11 mouse cellular contexts compared by ENCODE assay signal in genomic region chr9:108914491-108914890, GRCm38 (mm10). TPM values are rescaled to one million over a fixed set of nuclear protein-coding genes. Genes with fewer than 3 reads are reported as not detected.
DNase-seq lines count a peak whose midpoint lies in the region; ATAC-seq and TF ChIP-seq lines count a peak whose summit lies in the region.
"Had no signal": no experiment of that assay in that cellular context is flagged by ENCODE, and none has a peak within 500 bp of the region (broad histone marks: within the 10 kb centered on the region; RNA-seq: fewer than 3 reads in every experiment).

Tmem89 (plus strand) TSS chr9:108914619.

- no peak for DNase-seq in hindbrain, embryonic 11.5 days (ENCODE audit: low spot score)
- no peak for DNase-seq in embryonic facial prominence, embryonic 14.5 days (ENCODE audit: low spot score)
- DNase-seq in layer of hippocampus, adult 2 months (ENCODE audit: low spot score in 2 of 2) = peak; percentile 56 to 63
- DNase-seq in right cerebral cortex, adult 18-20 months = peak; percentile 51

- no peaks in the 10 kb centered on the region for H3K36me3 ChIP-seq in hindbrain, embryonic 15.5 days
- H3K36me3 ChIP-seq in hindbrain, embryonic 11.5 days (ENCODE audit: control insufficient read depth, insufficient read depth, low read length) = no peaks in the 10 kb centered on the region
- H3K36me3 ChIP-seq in embryonic facial prominence, embryonic 14.5 days (ENCODE audit: control insufficient read depth, insufficient read depth, low read length) = no peaks in the 10 kb centered on the region
- no peaks in the 10 kb centered on the region for H3K36me3 ChIP-seq in kidney, embryonic 16.5 days (ENCODE audit: insufficient read depth, low read length)
- no peaks in the 10 kb centered on the region for H3K36me3 ChIP-seq in liver, embryonic 12.5 days

- TF ChIP-seq CTCF in layer of hippocampus, adult 2 months (conservative IDR thresholded peaks at IDR 0.05) = no peak

- H3K9me3 ChIP-seq in hindbrain, embryonic 15.5 days = no peaks in the 10 kb centered on the region
- H3K9me3 ChIP-seq in hindbrain, embryonic 11.5 days (ENCODE audit: control insufficient read depth, low read length) = no peaks in the 10 kb centered on the region
- H3K9me3 ChIP-seq in embryonic facial prominence, embryonic 14.5 days (ENCODE audit: control insufficient read depth, low read length) = no peaks in the 10 kb centered on the region
- no peaks in the 10 kb centered on the region for H3K9me3 ChIP-seq in kidney, embryonic 16.5 days (ENCODE audit: low read length)
- no peaks in the 10 kb centered on the region for H3K9me3 ChIP-seq in liver, embryonic 12.5 days (replicated peaks)

- H3K9ac ChIP-seq in hindbrain, embryonic 15.5 days = no peak within 1 kb of the TSS
- no peak within 1 kb of the TSS for H3K9ac ChIP-seq in hindbrain, embryonic 11.5 days (ENCODE audit: low read depth, low read length)
- no peak within 1 kb of the TSS for H3K9ac ChIP-seq in embryonic facial prominence, embryonic 14.5 days (ENCODE audit: low read depth, low read length)
- H3K9ac ChIP-seq in kidney, embryonic 16.5 days (replicated peaks; ENCODE audit: low read length) = no peak within 1 kb of the TSS
- no peak within 1 kb of the TSS for H3K9ac ChIP-seq in liver, embryonic 12.5 days

- H3K27me3 ChIP-seq in hindbrain, embryonic 15.5 days = no peaks in the 10 kb centered on the region
- no peaks in the 10 kb centered on the region for H3K27me3 ChIP-seq in hindbrain, embryonic 11.5 days (ENCODE audit: control insufficient read depth, insufficient read depth, low read length)
- H3K27me3 ChIP-seq in embryonic facial prominence, embryonic 14.5 days (replicated peaks; ENCODE audit: control insufficient read depth, insufficient read depth, low read length) = no peaks in the 10 kb centered on the region
- no peaks in the 10 kb centered on the region for H3K27me3 ChIP-seq in kidney, embryonic 16.5 days (ENCODE audit: insufficient read depth, low read length)
- no peaks in the 10 kb centered on the region; the same call in 1 of the 2 replicates for H3K27me3 ChIP-seq in liver, embryonic 12.5 days (replicated peaks)

- H3K27ac ChIP-seq in hindbrain, embryonic 15.5 days (replicated peaks) = no peak within 1 kb of the TSS
- H3K27ac ChIP-seq in hindbrain, embryonic 11.5 days (ENCODE audit: low read depth, low read length) = no peak within 1 kb of the TSS
- H3K27ac ChIP-seq in embryonic facial prominence, embryonic 14.5 days (replicated peaks; ENCODE audit: low read depth, low read length) = no peak within 1 kb of the TSS
- peak within 1 kb of the TSS; percentile 76 for H3K27ac ChIP-seq in layer of hippocampus, adult 2 months
- H3K27ac ChIP-seq in kidney, embryonic 16.5 days (ENCODE audit: low read length) = no peak within 1 kb of the TSS
- no peak within 1 kb of the TSS for H3K27ac ChIP-seq in liver, embryonic 12.5 days
- H3K27ac ChIP-seq: macrophage had no signal

- H3K4me2 ChIP-seq in hindbrain, embryonic 15.5 days = no peak within 1 kb of the TSS
- no peak within 1 kb of the TSS for H3K4me2 ChIP-seq in hindbrain, embryonic 11.5 days (replicated peaks; ENCODE audit: low read depth, low read length)
- H3K4me2 ChIP-seq in embryonic facial prominence, embryonic 14.5 days (ENCODE audit: low read depth, low read length) = no peak within 1 kb of the TSS
- H3K4me2 ChIP-seq in kidney, embryonic 16.5 days (replicated peaks; ENCODE audit: low read depth, low read length) = no peak within 1 kb of the TSS
- no peak within 1 kb of the TSS for H3K4me2 ChIP-seq in liver, embryonic 12.5 days

- WGBS in hindbrain, embryonic 15.5 days = 52% methylated on average over 6 of the region's 6 CpGs
- 80% methylated on average over 6 of the region's 6 CpGs for WGBS in hindbrain, embryonic 11.5 days
- WGBS in embryonic facial prominence, embryonic 14.5 days = 78% methylated on average over 6 of the region's 6 CpGs
- 76% methylated on average over 6 of the region's 6 CpGs for WGBS in kidney, embryonic 16.5 days
- 65% methylated on average over 6 of the region's 6 CpGs for WGBS in liver, embryonic 12.5 days (ENCODE audit: insufficient replicate concordance)

- H3K4me1 ChIP-seq in hindbrain, embryonic 15.5 days (replicated peaks) = no peaks in the 10 kb centered on the region
- no peaks in the 10 kb centered on the region for H3K4me1 ChIP-seq in hindbrain, embryonic 11.5 days (replicated peaks; ENCODE audit: control insufficient read depth, insufficient read depth, low read length)
- no peaks in the 10 kb centered on the region for H3K4me1 ChIP-seq in embryonic facial prominence, embryonic 14.5 days (ENCODE audit: control insufficient read depth, insufficient read depth, low read length)
- H3K4me1 ChIP-seq in kidney, embryonic 16.5 days (ENCODE audit: insufficient read depth, low read length) = no peaks in the 10 kb centered on the region
- no peaks in the 10 kb centered on the region for H3K4me1 ChIP-seq in liver, embryonic 12.5 days

- H3K4me3 ChIP-seq in hindbrain, embryonic 15.5 days = no peak within 1 kb of the TSS
- H3K4me3 ChIP-seq in hindbrain, embryonic 11.5 days (ENCODE audit: low read depth, low read length) = no peak within 1 kb of the TSS
- no peak within 1 kb of the TSS for H3K4me3 ChIP-seq in embryonic facial prominence, embryonic 14.5 days (ENCODE audit: low read depth, low read length)
- H3K4me3 ChIP-seq in layer of hippocampus, adult 2 months = no peak within 1 kb of the TSS
- no peak within 1 kb of the TSS for H3K4me3 ChIP-seq in kidney, embryonic 16.5 days (ENCODE audit: low read length)
- H3K4me3 ChIP-seq in liver, embryonic 12.5 days = no peak within 1 kb of the TSS

- ATAC-seq in hindbrain, embryonic 15.5 days (ENCODE audit: low FRiP score, low read depth) = peak; percentile 92
- no peak for ATAC-seq in hindbrain, embryonic 11.5 days (ENCODE audit: low FRiP score)
- 0 out of 2 replicates have a peak, but pooled peaks have one; percentile 22 for ATAC-seq in embryonic facial prominence, embryonic 14.5 days (ENCODE audit: low read depth)
- no peak for ATAC-seq in megakaryocyte progenitor cell, adult 5-6 weeks (replicated peaks; ENCODE audit: poor library complexity)
- ATAC-seq in kidney, embryonic 16.5 days (ENCODE audit: low FRiP score, low TSS enrichment) = no peak
- no peak for ATAC-seq in liver, embryonic 12.5 days

RNA-seq across cellular contexts. Expression of gene Tmem89, which starts in this region (rescaled TPM):
- 0.17 and 0.21 TPM in 2 replicates for polyA plus RNA-seq in hindbrain, embryonic 15.5 days (2015; fragmentation: Nextera tagmentation; extraction: Ambion mirVana)
- polyA plus RNA-seq in hindbrain, embryonic 11.5 days (2014; fragmentation: Nextera tagmentation; extraction: Ambion mirVana) = 0.22 and 0.60 TPM in 2 replicates
- not detected in 2 replicates for polyA plus RNA-seq in embryonic facial prominence, embryonic 14.5 days (2014; fragmentation: Nextera tagmentation; extraction: Ambion mirVana)
- total RNA-seq in layer of hippocampus, adult 2 months (2021) = under 1 TPM; 0.52 to 0.67 TPM
- total RNA-seq in megakaryocyte progenitor cell, adult 5-6 weeks (2015) = 0.35 TPM in 1 of 2 replicates, not detected in the other
- 0.08 TPM in 1 of 2 replicates, not detected in the other for total RNA-seq in megakaryocyte progenitor cell, adult 5-6 weeks (2017)
- polyA plus RNA-seq in kidney, embryonic 16.5 days (2015; fragmentation: Nextera tagmentation; extraction: Ambion mirVana) = not detected in 2 replicates
- not detected in 2 replicates for polyA plus RNA-seq in liver, embryonic 12.5 days (2016; fragmentation: Nextera tagmentation; extraction: Ambion mirVana)
- total RNA-seq: MEL had no signal
- polyA plus RNA-seq: intestine, postnatal 0 days; macrophage had no signal

Comparison
In these comparisons a context has a peak if more than half of its experiments do, and no peak if none do; other contexts are left out.
1. Peak in ATAC-seq in hindbrain, embryonic 15.5 days; RNA of the gene not detected or under 1 TPM.
2. Peak in ATAC-seq in embryonic facial prominence, embryonic 14.5 days; RNA of the gene not detected or under 1 TPM.
3. Peak in DNase-seq and H3K27ac ChIP-seq in layer of hippocampus, adult 2 months; RNA of the gene not detected or under 1 TPM.